28 mouse cellular contexts compared by ENCODE assay signal in the genomic region with DNA sequence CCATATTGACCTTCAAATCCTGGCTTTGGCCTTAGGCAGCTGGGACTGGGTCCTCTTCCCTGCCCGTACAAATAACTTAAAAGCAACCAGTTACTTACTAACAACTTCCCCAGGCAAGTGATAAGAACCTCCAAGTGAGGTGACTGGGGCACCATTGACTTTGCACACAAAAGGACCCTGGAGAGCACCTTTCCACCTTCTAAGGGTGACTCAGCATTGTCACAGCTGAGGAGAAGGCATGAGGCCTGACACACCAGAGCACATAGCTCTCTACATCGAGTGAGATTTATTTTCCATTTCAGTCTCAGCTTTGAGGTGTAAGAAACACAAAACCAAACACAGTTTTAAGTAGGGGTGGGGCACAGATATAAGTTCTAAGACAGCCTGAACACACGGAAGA. TPM values are rescaled to one million over a fixed set of nuclear protein-coding genes. Genes with fewer than 3 reads are reported as not detected.
"Had no signal": no experiment of that assay in that cellular context is flagged by ENCODE, and none has a peak within 500 bp of the region (broad histone marks: within the 10 kb centered on the region; RNA-seq: fewer than 3 reads in every experiment).

No protein-coding gene starts in this region.

- H3K9ac ChIP-seq: limb, embryonic 12.5 days; limb, embryonic 15.5 days; liver, embryonic 14.5 days; liver, postnatal 0 days; lung, embryonic 15.5 days; midbrain, embryonic 12.5 days; midbrain, embryonic 15.5 days; neural tube, embryonic 12.5 days; neural tube, embryonic 15.5 days had no signal

- H3K4me2 ChIP-seq: limb, embryonic 12.5 days; limb, embryonic 15.5 days; liver, embryonic 11.5 days; lung, embryonic 15.5 days; midbrain, embryonic 12.5 days; midbrain, embryonic 15.5 days; neural tube, embryonic 12.5 days; neural tube, embryonic 15.5 days had no signal

- H3K9me3 ChIP-seq: limb, embryonic 12.5 days; limb, embryonic 15.5 days; lung, embryonic 15.5 days; midbrain, embryonic 12.5 days; midbrain, embryonic 15.5 days; neural tube, embryonic 12.5 days; neural tube, embryonic 15.5 days had no signal

- H3K4me1 ChIP-seq: limb, embryonic 12.5 days; lung, embryonic 15.5 days; midbrain, embryonic 12.5 days; midbrain, embryonic 15.5 days; neural tube, embryonic 12.5 days; neural tube, embryonic 15.5 days had no signal

- ATAC-seq: liver, postnatal 0 days; midbrain, embryonic 15.5 days had no signal

- H3K27me3 ChIP-seq: limb, embryonic 12.5 days; limb, embryonic 15.5 days; lung, embryonic 15.5 days; midbrain, embryonic 12.5 days; midbrain, embryonic 15.5 days; neural tube, embryonic 12.5 days; neural tube, embryonic 15.5 days had no signal

- H3K27ac ChIP-seq: kidney, postnatal 0 days; limb, embryonic 12.5 days; limb, embryonic 15.5 days; liver, embryonic 14.5 days; lung, embryonic 15.5 days; macrophage; midbrain, embryonic 12.5 days; midbrain, embryonic 15.5 days; neural tube, embryonic 12.5 days; neural tube, embryonic 15.5 days; stomach, postnatal 0 days had no signal

- DNase-seq: kidney, postnatal 25 days; left cerebral cortex, postnatal 4 days; liver, postnatal 0 days; right cerebral cortex, adult 18-20 months; right cerebral cortex, postnatal 14 days; right cerebral cortex, postnatal 4 days; thymus, postnatal 25 days had no signal

- H3K4me3 ChIP-seq: limb, embryonic 12.5 days; limb, embryonic 15.5 days; lung, embryonic 15.5 days; midbrain, embryonic 12.5 days; midbrain, embryonic 15.5 days; neural tube, embryonic 12.5 days; neural tube, embryonic 15.5 days had no signal

RNA-seq across cellular contexts. Expression of gene Lhfpl5, which starts 15.2 kb away (rescaled TPM):
- total RNA-seq: megakaryocyte, adult 5-6 weeks had no signal
- polyA plus RNA-seq: kidney, postnatal 0 days; liver, embryonic 14.5 days; liver, postnatal 0 days; macrophage had no signal

RNA-seq across cellular contexts. Expression of gene Clps, which starts 30.0 kb away (rescaled TPM):
- total RNA-seq: layer of hippocampus, postnatal 14 days; left cerebral cortex, adult 8-10 months; left cerebral cortex, postnatal 14 days; left cerebral cortex, postnatal 4 days; megakaryocyte, adult 5-6 weeks had no signal
- polyA plus RNA-seq: kidney, embryonic 14.5 days; kidney, postnatal 0 days; limb, embryonic 12.5 days; macrophage; midbrain, embryonic 12.5 days; neural tube, embryonic 12.5 days; neural tube, embryonic 15.5 days had no signal

RNA-seq across cellular contexts. Expression of gene Clpsl2, which starts 41.4 kb away (rescaled TPM):
- total RNA-seq: layer of hippocampus, postnatal 14 days; left cerebral cortex, adult 8-10 months; left cerebral cortex, postnatal 14 days; left cerebral cortex, postnatal 4 days; megakaryocyte, adult 5-6 weeks had no signal
- polyA plus RNA-seq: kidney, embryonic 14.5 days; kidney, postnatal 0 days; large intestine, adult 2 months; limb, embryonic 12.5 days; limb, embryonic 15.5 days; liver, embryonic 11.5 days; liver, embryonic 14.5 days; liver, postnatal 0 days; lung, embryonic 15.5 days; macrophage; midbrain, embryonic 12.5 days; midbrain, embryonic 15.5 days; neural tube, embryonic 12.5 days; neural tube, embryonic 15.5 days; stomach, embryonic 14.5 days; stomach, postnatal 0 days; thymus, postnatal 0 days; urinary bladder, adult 2 months had no signal

RNA-seq across cellular contexts. Expression of gene Armc12, which starts 60.0 kb away (rescaled TPM):
- total RNA-seq: layer of hippocampus, postnatal 14 days; left cerebral cortex, adult 8-10 months; left cerebral cortex, postnatal 14 days; left cerebral cortex, postnatal 4 days; megakaryocyte, adult 5-6 weeks had no signal
- polyA plus RNA-seq: kidney, embryonic 14.5 days; kidney, postnatal 0 days; large intestine, adult 2 months; limb, embryonic 12.5 days; limb, embryonic 15.5 days; liver, embryonic 11.5 days; liver, postnatal 0 days; lung, embryonic 15.5 days; macrophage; midbrain, embryonic 12.5 days; midbrain, embryonic 15.5 days; neural tube, embryonic 12.5 days; neural tube, embryonic 15.5 days; stomach, embryonic 14.5 days; stomach, postnatal 0 days; thymus, postnatal 0 days; urinary bladder, adult 2 months had no signal
